Mouse (Mus musculus) frontal cortex, adult (tissue): Measurements from ENCODE around the gene Krt75.
A peak's percentile ranks its signal among the peaks of the same experiment; 100 is the strongest.

ENCODE experiments used
- ATAC-seq: cut with Nextera tagmentation; 2 replicates; pipeline ENCODE4 v1.9.2; 2017; ENCODE audit warnings: mild to moderate bottlenecking, moderate library complexity, mixed read lengths; ENCODE audit not compliant: low TSS enrichment

Gene Krt75

DNA sequence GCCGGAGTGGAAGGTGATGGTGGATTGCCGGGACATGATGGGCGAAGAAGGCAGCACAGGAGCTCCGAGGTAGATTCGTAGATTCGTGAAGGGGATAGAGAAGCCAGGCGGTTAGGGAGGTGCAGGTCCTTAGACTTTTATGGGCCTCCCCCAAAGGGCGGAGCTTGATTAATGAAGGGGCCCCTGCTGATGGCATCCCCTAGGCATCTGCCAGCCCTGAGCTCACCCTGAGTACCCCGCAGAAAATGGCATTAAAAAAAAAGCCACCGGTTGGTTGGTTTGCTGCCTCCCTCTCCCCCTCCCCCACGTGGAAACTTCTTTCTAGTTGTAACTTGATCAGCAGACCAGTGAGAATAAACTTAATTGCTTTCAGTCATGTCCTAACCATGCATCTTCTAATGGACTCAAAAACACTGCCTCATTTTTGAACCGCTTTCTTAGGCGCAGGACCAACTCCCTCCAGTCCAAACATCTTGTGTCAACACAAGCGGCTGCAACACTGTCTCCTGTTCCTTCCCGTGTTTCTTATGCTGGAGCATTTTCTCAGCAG is at the start of gene Krt75:
TSS of gene Krt75 (minus strand) at position 109 of the 550 bp plus-strand sequence.
- ATAC-seq, result no peak

DNA sequence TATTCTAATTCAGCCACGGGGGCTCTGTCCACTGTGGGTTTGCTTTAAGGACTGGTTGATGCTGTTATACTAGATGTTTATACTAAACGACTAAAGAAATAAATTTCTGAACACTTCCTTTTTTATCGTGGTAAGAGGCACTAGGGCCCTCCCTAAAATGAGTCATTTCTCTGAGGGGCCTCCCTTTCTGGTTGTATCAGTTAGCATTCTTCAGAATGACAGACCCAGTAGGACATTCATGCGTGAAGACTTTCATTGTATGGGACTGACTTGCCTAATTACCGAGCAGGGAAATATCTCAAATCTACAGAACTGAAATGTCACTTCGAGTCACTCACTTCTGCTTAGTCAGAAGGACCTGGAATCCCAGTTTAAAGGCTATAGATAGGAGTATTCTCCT is 25.4 kb upstream of the Krt75 start:
- no peak for ATAC-seq

DNA sequence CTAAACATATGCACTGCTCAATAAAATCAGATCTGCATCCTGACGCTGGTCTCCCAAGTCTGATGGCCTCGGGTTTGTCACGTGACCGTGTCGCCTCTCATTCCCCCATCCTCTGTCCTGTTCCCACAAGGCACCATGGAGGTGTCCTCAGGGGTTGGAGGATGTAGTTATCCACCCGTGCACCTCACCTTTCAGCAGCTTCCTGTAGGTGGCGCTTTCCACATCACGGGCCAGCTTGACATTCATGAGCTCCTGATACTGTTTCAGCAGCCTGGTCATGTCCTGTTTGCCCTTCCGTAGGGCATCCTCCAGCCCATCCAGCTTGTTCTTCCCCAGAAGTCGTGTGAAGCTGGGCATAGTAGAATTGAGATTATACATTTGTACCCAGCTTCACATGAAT is 14.5 kb upstream of the Krt75 start:
- ATAC-seq, result no peak

DNA sequence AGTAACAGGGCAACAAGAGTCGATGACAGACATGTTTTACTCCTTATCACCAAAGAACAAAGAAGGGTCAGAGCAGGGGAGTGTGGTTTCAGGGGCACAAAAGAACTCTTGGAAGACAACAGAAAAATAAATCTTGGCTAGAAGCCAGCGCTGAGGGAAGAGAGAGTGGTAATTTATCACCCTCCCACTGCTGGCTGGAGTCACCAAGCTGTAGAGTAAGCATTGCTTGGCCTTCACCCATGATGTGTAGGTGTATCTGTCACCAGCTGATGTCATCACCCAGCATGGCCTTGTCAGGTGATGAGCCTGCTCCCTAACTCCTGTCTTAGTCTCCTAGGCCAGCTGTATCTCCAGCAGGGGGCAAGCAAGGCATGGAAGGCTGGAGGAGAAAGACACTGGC is 10.8 kb upstream of the Krt75 start:
- ATAC-seq, result no peak

DNA sequence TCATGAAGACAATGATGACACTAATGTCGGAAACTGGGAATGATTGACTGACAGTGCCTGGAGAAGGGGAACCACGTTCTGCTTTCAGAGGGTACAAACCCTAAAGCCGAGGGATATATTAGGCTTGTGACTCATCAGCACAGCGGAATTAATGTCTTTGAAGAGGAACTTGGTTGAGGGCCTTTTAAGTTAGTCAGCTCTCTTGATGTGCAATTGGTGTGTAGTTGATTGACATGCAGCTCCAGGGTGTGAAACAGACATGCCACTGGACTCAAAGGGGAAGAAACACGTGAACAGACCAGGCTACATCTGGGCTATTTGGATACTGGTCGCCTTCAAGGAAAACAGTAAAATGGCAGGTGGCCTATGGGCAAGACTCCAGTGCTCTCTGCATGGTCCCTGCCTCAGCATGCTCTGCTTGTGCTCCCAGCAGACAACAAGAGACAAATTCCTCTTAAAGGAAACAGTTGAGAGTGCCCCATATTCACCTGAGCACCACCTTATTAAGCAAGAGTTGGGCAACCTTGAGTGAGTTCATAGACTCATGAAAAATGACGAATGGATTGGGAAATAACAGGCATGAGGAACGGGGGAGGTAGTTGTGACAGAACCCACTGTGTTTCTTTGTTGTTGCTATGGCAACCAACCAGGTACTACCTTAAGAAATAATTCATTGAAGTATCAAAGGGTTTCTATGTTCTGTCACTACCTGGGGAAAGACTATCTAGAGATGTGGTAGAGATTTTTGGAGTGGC is 9.7 kb upstream of the Krt75 start:
- no peak for ATAC-seq

- ATAC-seq, result peak; percentile 67; the same call in 1 of the 2 replicates
Measured at GRCm38 (mm10) chr15:101581701-101582100, 8.0 kb upstream of the Krt75 start.

DNA sequence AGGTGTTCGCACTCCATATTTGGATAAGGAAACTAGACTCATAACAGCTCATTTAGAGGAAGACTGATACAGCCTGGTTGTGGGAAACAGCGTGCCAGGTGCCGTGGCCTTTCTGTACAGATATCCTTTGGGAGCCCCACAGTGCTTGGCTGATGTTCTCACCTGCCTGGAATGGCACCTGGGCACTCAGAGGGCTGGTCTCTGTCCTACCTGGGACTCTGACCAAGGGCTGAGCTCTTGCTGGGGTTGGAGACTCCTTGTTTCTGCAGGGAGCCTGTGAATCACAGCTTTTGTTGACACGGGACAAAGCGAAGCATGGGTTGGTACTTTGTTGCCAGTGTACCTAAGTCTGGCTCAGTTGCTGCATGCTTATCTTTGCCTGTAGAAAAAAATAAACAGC is 1.8 kb upstream of the Krt75 start:
- no peak for ATAC-seq

DNA sequence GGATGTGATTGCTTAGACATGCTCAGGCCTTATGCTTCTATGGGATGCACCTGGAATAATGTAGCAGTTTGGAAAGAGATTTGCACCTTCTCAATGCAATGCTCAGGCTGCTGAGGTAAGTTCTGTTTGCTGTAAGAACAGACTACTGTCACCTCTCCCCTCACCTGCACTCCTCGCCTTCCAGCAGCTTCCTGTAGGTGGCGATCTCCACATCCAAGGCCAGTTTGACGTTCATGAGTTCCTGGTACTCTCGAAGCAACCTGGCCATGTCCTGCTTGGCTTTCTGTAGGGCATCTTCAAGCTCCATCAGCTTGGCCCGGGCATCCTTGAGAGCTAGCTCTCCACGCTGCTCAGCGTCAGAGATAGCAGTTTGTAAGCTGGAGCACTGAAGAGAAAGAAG is 5.9 kb downstream of the Krt75 start:
- no peak for ATAC-seq

- ATAC-seq, result no peak
Measured at GRCm38 (mm10) chr15:101562850-101563249, 10.9 kb downstream of the Krt75 start, which contains the start of gene Krt90. Gene Krt90 (minus strand): TSS chr15:101562950.

DNA sequence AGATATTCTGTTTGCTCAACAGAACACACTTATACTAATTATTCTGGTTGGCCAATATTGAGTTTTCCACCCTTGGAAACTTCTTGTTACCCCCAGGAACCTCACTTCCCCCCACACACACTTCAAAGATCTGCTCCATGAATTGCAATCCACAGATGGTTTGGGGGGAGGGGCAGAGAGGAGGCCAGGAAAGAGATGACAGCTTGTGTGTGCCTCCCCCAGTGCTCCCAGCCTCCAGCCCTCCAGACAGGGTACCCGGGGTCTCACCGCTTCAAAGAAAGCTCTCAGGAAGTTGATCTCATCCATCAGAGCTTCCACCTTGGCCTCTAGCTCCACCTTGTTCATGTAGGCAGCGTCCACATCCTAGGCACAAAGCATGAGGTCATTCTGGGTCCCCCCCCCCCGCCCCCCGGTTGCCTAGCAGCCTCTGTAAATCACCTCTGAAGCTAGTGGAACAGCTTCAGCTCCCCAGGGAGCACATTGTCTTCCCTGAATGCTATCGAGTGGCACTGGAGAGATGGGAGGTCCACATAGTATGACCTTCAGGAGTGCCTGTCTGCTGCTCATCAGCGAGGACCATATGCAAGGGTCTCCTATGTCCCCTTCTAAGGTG is 15.6 kb downstream of the Krt75 start:
- ATAC-seq, result no peak

- peak; percentile 34; the same call in 1 of the 2 replicates for ATAC-seq
Measured at GRCm38 (mm10) chr15:101553169-101553568, 20.5 kb downstream of the Krt75 start.

DNA sequence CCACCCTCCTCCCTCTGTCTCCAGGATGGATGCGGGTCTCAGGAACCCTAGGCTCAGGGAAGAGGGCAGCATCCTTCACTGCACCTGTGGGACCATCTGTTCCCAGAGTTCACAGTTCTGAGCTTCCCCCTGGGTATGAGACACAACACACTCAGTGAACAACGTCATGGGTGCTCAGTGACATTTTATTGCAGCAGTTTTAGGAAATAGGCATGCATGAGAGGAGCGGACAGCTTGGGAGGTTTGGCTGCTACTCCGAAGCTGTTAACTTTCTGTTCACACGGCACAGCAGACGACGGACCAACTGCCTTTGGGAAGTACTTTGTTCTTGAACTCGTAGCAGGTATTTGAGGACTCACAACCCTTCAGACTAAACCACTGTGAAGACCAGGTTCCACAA is 21.5 kb downstream of the Krt75 start:
- peak; percentile 57; the same call in 1 of the 2 replicates for ATAC-seq

DNA sequence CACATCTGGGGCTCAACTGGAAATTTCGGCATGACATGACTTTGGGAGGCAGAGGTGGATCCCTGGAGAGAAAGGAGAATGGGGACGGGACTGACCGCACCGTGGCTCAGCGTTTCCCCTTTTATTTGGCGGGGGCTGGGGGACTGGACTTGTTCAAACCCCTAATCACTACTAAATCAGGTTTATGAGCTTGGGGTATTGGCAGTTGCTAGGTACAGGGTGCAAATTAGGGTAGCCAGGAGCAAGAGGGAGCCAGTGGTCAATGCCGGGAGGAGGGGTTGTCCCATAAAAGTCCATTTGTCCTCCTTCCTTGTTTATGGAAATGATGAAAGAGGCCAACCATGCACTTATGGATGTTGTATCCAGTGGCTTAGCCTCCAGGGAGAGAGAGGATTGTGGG is 23.1 kb downstream of the Krt75 start, which contains the start of gene Krt82:
TSS of gene Krt82 (minus strand) at position 101 of the 400 bp plus-strand sequence.
- ATAC-seq, result no peak

DNA sequence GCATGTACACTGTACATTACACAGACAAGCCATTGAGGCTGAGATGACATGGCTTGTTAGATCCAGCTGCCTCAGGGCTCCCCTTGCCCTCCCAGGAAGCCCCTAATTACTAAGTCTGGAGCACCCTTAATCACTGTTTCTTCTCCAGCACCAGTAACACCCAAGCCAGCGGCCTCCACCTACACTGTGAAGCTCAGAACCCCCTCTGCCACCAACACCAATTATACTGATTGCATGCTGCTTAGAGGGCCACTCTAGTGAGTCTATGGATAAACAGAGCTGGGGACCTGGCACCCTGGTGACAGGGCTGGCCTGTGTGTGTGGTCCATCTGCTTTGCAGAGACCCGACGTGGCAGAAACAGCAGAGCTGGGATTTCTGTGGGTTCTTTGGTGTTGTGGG is 29.2 kb downstream of the Krt75 start:
- ATAC-seq, result no peak

GRCm38 (mm10) chr15:101542543-101542942 is 31.2 kb downstream of the Krt75 start:
- ATAC-seq, result no peak

- ATAC-seq, result no peak
Measured at GRCm38 (mm10) chr15:101538580-101538900, 35.2 kb downstream of the Krt75 start.

- ATAC-seq, result no peak
Measured at GRCm38 (mm10) chr15:101537864-101538579, 35.7 kb downstream of the Krt75 start.

DNA sequence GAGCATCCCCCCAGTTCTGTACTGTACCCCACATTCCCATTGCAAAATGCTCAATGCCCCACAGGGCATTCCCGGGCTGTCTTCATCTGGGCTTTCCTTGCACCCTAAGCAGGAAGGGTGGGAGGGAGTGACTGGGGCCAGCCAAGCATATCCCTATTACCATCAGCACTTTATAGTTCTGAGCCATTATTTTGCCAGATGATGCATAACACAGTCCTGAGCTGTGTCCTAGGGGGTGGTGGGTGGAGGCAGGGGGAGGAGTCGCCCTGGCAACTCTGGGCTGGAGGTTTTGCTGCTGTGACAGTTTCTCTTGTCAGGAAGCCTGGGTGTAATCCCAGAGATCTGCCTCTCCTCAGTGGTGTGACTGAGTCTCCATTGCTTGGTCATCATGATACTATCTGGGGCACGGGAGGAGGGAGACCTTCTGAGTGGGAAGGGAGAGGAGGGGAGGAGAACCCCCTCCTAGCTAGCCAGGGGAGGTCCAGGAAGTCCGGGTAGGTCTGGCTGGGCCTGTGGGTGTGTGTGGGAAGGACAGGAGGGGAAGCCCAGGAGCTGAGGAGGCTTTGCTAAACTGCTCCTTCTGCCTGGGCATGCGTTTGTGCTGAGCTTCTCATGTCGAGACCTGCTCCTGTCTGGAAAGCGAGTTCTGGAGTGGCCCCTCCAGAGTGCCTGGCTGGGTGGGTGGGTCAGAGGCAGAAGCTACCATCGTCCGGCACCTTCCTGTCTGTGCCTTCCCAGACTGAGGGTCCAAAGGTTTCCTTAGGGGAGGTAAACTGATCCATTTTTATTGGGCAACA is 37.5 kb downstream of the Krt75 start:
- peak; percentile 57; the same call in 1 of the 2 replicates for ATAC-seq

GRCm38 (mm10) chr15:101532720-101533119 is 41.0 kb downstream of the Krt75 start, which contains the start of gene Krt84:
Gene Krt84 (minus strand): TSS chr15:101532820.
- no peak for ATAC-seq

DNA sequence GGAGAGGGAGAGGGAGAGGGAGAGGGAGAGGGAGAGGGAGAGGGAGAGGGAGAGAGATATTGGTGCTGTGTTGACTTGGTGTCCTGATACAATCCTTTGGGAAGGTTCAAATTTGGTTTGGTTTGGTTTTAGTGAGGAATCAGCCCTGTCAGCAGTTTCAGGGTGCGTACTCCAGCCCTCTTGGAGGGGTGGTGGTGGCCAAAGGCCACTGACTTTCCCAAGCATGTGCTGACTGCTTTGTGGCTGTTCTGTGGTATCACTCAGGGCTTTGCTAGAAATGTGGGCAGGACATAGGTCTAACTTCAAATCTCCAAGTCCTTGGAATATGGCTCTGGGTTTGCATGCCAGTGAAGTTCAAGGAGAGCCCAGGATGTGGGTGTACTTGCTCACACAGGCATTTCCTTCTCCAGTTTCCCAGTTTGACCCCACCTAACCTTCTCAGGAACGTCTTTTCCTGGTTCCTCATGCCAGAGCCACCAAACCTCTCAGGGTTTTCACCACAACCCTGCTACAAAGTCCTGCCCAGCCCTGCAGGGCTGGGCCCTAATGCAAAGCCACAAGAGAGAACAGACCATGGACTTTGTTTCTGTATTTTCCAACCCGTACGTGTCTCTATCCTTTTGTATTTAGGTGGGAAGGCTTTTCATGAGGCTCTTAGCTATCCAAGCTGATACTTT is 51.0 kb downstream of the Krt75 start:
- no peak for ATAC-seq

DNA sequence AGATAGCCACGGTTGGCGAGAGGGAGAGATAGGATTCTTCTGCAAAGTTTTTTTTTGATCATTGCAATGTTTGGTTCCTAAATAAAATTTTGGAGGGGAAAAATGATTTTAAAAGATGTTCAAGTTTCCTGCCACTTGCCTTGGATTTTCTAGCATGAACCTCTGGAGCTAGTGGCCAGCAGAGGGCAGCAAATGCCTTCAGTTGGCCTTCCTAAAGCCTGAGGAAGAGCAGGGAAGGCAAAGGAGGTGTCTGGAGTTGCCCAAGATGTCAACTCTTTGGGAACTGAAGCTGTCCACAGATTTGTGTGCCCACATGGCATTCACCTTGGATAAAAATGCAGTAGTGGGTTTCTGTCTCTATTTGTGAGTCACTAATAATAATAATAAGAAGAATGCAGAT is 53.9 kb downstream of the Krt75 start:
- peak; percentile 65; the same call in 1 of the 2 replicates for ATAC-seq
